Mouse (Mus musculus): ENCODE data around the gene Mdm2. TPM values are rescaled to one million over a fixed set of nuclear protein-coding genes. Genes with fewer than 3 reads are reported as not detected.
"Not testable (repeated sequence)": the region's sequence is repeated elsewhere in the genome, so short reads cannot be mapped to it uniquely, and the experiment has no call there.

Gene Mdm2
- total and polyA plus RNA-seq, 2 experiments, result 18.2 to 24.6 TPM

DNA sequence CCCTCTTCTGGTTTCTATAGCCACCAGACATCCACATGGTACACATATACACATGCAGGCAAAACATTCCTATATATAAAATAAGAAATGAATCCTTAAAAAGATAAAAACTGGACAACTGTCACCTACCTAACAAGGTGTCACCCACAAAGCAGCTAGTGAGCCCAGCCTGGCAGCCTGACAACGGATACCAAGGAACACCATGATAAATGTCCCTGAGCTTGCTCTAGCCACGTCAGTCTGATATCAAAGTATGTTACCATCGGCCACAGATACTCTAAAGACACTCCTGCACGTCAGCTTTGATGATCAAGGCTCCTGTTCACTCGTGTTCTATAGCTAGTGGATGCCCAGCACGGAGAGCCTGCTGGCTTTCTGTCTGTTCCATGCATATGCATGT lies 4.1 kb downstream of the Mdm2 start:
- H3K36me3 ChIP-seq (ENCODE audit: control insufficient read depth, insufficient read depth, low read length), result peaks cover 38% of the 10 kb centered on the region
- no peak overlapping the region for H3K9ac ChIP-seq (ENCODE audit: low read depth, low read length)
- TF ChIP-seq CTCF (IDR thresholded peaks at IDR 0.05; ENCODE audit: low read depth, low read length), result no peak
- H3K79me2 ChIP-seq (ENCODE audit: control insufficient read depth, insufficient read depth, low read length), result peaks cover 17% of the 10 kb centered on the region; the same call in 1 of the 2 replicates
- H3K4me3 ChIP-seq (ENCODE audit: insufficient read depth, low read depth, low read length), result no peak overlapping the region
- 76% methylated on average over 6 of the region's 6 CpGs for WGBS
- H3K27me3 ChIP-seq (ENCODE audit: control insufficient read depth, insufficient read depth, low read length), result no peaks in the 10 kb centered on the region
- DNase-seq (ENCODE audit: extremely low read depth, low read depth, low spot score), result no peak
- no peak overlapping the region for H3K27ac ChIP-seq (replicated peaks; ENCODE audit: insufficient read depth, low read depth, low read length)
- peaks cover 8% of the 10 kb centered on the region for H3K4me1 ChIP-seq (ENCODE audit: control insufficient read depth, insufficient read depth, low read length)

DNA sequence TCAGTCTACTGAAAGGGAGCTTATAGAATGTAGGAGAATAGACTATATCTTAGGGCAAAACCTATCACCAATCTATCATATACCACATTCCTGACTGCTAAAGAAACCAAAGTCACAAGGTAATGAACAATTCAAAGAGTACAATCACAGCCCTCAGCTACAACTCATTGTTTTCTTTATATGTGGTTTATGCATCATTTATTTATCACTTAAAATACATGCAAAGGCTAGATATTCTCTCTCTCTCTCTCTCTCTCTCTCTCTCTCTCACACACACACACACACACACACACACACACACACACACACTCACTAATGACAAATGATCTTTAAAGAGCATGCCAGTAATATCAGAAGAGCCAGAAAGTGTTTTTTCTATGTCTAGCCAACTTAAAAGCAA lies 4.8 kb downstream of the Mdm2 start:
- peaks cover 41% of the 10 kb centered on the region for H3K36me3 ChIP-seq (ENCODE audit: control insufficient read depth, insufficient read depth, low read length)
- TF ChIP-seq CTCF (IDR thresholded peaks at IDR 0.05; ENCODE audit: low read depth, low read length) (no peak), POLR2A (IDR thresholded peaks at IDR 0.05; ENCODE audit: extremely low read depth, insufficient read depth, low read length) (no peak)

DNA sequence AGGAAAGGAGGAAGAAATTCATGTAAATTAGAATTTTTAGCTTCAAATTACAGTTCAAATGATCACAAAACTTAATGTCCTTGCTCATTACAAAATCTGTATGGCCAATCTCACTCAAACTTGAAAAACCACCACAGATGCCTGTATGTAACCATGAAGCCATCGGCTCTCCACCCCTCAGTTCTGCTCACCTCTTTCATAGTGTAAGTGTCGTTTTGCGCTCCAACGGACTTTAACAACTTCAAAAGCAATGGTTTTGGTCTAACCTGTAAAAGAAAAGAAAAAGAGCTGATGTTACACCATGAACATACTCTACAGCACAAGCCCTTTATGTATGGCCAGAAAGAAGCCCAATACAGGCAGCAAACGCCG lies 5.6 kb downstream of the Mdm2 start:
- Histone ChIP-seq H3K79me2 (ENCODE audit: control insufficient read depth, insufficient read depth, low read length) (peaks cover 17% of the 10 kb centered on the region; the same call in 1 of the 2 replicates), H3K4me3 (ENCODE audit: insufficient read depth, low read depth, low read length) (no peak overlapping the region), H3K36me3 (ENCODE audit: control insufficient read depth, insufficient read depth, low read length) (peaks cover 49% of the 10 kb centered on the region), H3K27me3 (ENCODE audit: control insufficient read depth, insufficient read depth, low read length) (no peaks in the 10 kb centered on the region), H3K27ac (replicated peaks; ENCODE audit: insufficient read depth, low read depth, low read length) (no peak overlapping the region), H3K9ac (ENCODE audit: low read depth, low read length) (no peak overlapping the region), H3K4me1 (ENCODE audit: control insufficient read depth, insufficient read depth, low read length) (peaks cover 4% of the 10 kb centered on the region)
- TF ChIP-seq CTCF (IDR thresholded peaks at IDR 0.05; ENCODE audit: low read depth, low read length), result no peak
- TF ChIP-seq POLR2A (IDR thresholded peaks at IDR 0.05; ENCODE audit: extremely low read depth, insufficient read depth, low read length), result no peak
- no peak for DNase-seq (ENCODE audit: extremely low read depth, low read depth, low spot score)
- WGBS, result 95% methylated on average over 6 of the region's 6 CpGs

More for the DNA sequence above, 4.8 kb downstream of the Mdm2 start:
- H3K4me3 ChIP-seq (ENCODE audit: insufficient read depth, low read depth, low read length), result no peak overlapping the region
- no peak for DNase-seq (ENCODE audit: extremely low read depth, low read depth, low spot score)
- H3K27ac ChIP-seq (replicated peaks; ENCODE audit: insufficient read depth, low read depth, low read length), result no peak overlapping the region
- H3K9ac ChIP-seq (ENCODE audit: low read depth, low read length), result no peak overlapping the region
- no peaks in the 10 kb centered on the region for H3K27me3 ChIP-seq (ENCODE audit: control insufficient read depth, insufficient read depth, low read length)
- H3K79me2 ChIP-seq (ENCODE audit: control insufficient read depth, insufficient read depth, low read length), result peaks cover 17% of the 10 kb centered on the region; the same call in 1 of the 2 replicates
- peaks cover 4% of the 10 kb centered on the region for H3K4me1 ChIP-seq (ENCODE audit: control insufficient read depth, insufficient read depth, low read length)

DNA sequence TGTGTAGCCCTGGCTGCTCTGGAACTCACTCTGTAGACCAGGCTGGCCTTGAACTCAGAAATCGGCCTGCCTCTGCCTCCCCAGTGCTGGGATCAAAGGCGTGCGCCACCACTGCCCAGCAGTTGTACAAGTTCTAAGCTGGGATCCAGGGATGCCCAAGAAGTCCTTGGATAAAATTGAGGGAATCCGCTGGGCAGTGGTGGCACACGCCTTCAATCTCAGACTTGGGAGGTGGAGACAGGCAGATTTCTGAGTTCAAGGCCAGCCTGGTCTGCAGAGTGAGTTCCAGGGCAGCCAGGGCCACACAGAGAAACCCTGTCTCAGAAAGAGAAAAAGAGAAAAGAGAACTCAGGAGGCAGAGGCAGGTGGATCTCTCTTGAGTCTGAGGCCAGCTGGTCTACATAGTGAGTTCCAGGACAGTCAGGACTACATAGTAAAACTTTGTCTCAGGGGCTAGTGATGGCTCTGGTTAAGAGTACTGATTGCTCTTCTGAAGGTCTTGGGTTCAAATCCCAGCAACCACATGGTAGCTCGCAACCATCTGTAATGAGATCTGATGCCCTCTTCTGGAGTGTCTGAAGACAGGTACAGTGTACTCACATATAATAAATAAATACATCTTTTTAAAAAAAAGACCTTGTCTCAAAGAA lies 6.1 kb downstream of the Mdm2 start:
- H3K27me3 ChIP-seq (ENCODE audit: control insufficient read depth, insufficient read depth, low read length); DNase-seq (ENCODE audit: extremely low read depth, low read depth, low spot score); H3K27ac ChIP-seq (replicated peaks; ENCODE audit: insufficient read depth, low read depth, low read length); H3K4me1 ChIP-seq (ENCODE audit: control insufficient read depth, insufficient read depth, low read length); H3K9ac ChIP-seq (ENCODE audit: low read depth, low read length); H3K4me3 ChIP-seq (ENCODE audit: insufficient read depth, low read depth, low read length): not testable (repeated sequence)
- H3K36me3 ChIP-seq (ENCODE audit: control insufficient read depth, insufficient read depth, low read length), result peaks cover 54% of the 10 kb centered on the region
- peaks cover 17% of the 10 kb centered on the region; the same call in 1 of the 2 replicates for H3K79me2 ChIP-seq (ENCODE audit: control insufficient read depth, insufficient read depth, low read length)
- 88% methylated on average over 6 of the region's 6 CpGs for WGBS

- Histone ChIP-seq H3K9ac (ENCODE audit: low read depth, low read length) (no peak overlapping the region), H3K4me3 (ENCODE audit: insufficient read depth, low read depth, low read length) (no peak overlapping the region), H3K4me1 (ENCODE audit: control insufficient read depth, insufficient read depth, low read length) (peaks cover 4% of the 10 kb centered on the region), H3K79me2 (ENCODE audit: control insufficient read depth, insufficient read depth, low read length) (peaks cover 13% of the 10 kb centered on the region; the same call in 1 of the 2 replicates), H3K27me3 (ENCODE audit: control insufficient read depth, insufficient read depth, low read length) (no peaks in the 10 kb centered on the region), H3K27ac (replicated peaks; ENCODE audit: insufficient read depth, low read depth, low read length) (no peak overlapping the region), H3K36me3 (ENCODE audit: control insufficient read depth, insufficient read depth, low read length) (peaks cover 61% of the 10 kb centered on the region)
- WGBS, result 19% methylated on average over 3 of the region's 3 CpGs
- TF ChIP-seq POLR2A (IDR thresholded peaks at IDR 0.05; ENCODE audit: extremely low read depth, insufficient read depth, low read length) (no peak), CTCF (IDR thresholded peaks at IDR 0.05; ENCODE audit: low read depth, low read length) (no peak)
- DNase-seq (ENCODE audit: extremely low read depth, low read depth, low spot score), result peak; percentile 62
These were observed 7.1 kb downstream of the Mdm2 start for GRCm38 (mm10) chr10:117703506-117703905.

DNA sequence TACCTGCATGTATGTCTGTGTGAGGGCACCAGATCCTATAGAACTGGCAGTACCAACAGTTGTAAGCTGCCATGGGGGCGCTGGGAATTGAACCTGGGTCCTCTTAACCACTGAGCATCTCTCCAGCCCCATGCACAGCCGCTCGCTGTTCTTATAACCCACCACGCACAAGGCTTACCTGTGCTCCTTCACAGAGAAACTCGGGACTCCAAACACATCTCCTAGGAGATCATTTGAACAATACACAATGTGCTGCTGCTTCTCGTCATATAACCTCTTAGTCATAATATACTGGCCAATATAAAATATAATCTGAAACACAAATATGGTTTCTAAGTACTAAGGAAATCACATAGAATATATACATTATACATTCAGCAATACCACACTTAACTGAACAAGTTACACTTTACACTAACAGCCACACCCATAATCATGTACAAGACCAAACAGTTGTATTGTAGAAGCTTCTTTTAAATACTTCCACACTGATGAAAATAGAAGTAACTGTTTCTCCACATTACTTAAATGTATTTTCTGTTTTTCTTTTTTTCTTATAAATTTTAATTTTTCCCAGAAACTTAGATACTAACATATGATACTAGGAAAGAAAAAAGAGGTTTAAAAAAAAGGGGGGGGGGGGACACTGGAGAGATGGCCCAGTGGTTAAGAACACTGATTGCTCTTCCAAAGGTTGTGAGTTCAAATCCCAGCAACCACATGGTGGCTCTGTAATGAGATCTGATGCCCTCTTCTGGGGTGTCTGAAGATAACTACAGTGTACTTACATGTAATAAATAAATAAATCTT lies 8.3 kb downstream of the Mdm2 start:
- H3K36me3 ChIP-seq (ENCODE audit: control insufficient read depth, insufficient read depth, low read length), result peaks cover 69% of the 10 kb centered on the region
- H3K79me2 ChIP-seq (ENCODE audit: control insufficient read depth, insufficient read depth, low read length), result peaks cover 13% of the 10 kb centered on the region; the same call in 1 of the 2 replicates
- 98% methylated on average over 6 of the region's 6 CpGs for WGBS
- TF ChIP-seq POLR2A (IDR thresholded peaks at IDR 0.05; ENCODE audit: extremely low read depth, insufficient read depth, low read length), result no peak
- TF ChIP-seq CTCF (IDR thresholded peaks at IDR 0.05; ENCODE audit: low read depth, low read length), result no peak
- no peak overlapping the region for H3K27ac ChIP-seq (replicated peaks; ENCODE audit: insufficient read depth, low read depth, low read length)
- no peak overlapping the region for H3K4me3 ChIP-seq (ENCODE audit: insufficient read depth, low read depth, low read length)
- H3K4me1 ChIP-seq (ENCODE audit: control insufficient read depth, insufficient read depth, low read length), result peaks cover 4% of the 10 kb centered on the region
- H3K27me3 ChIP-seq (ENCODE audit: control insufficient read depth, insufficient read depth, low read length), result no peaks in the 10 kb centered on the region
- DNase-seq (ENCODE audit: extremely low read depth, low read depth, low spot score), result no peak
- H3K9ac ChIP-seq (ENCODE audit: low read depth, low read length), result no peak overlapping the region
